Mouse (Mus musculus): ENCODE measurements around the gene Tmem98.

DNA sequence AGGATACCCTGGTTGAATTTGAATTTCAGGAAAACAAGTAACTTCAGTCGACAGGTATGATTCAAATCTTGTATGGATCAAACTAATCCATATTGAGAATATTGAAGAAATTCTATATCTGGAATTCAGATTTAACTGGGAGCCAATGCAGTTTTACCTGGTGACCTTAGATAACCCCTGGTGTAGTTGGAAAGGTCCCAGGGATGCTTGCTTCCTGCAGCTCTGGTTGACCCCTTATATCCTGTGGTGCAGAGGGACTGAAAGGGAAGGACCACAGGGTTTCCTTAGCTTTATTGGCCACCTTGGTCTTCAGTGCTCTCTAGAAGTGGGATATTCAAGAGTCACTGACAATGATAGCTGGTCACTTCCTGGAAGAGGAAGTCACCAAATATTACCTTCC lies 58.1 kb downstream of the Tmem98 start:
- TF ChIP-seq POLR2A (IDR thresholded peaks at IDR 0.05; ENCODE audit: low read depth, low read length) (no peak), CHD2 (IDR thresholded peaks at IDR 0.05; ENCODE audit: low read length) (no peak), CTCF (conservative IDR thresholded peaks at IDR 0.05 in 1 of 2, IDR thresholded peaks at IDR 0.05 in 1 of 2; ENCODE audit: low read depth in 2 of 2, low read length in 2 of 2) (no peak), JUN (IDR thresholded peaks at IDR 0.05; ENCODE audit: insufficient read depth, low read depth, low read length) (no peak), TBP (conservative IDR thresholded peaks at IDR 0.05; ENCODE audit: low read depth, low read length) (no peak), RCOR1 (conservative IDR thresholded peaks at IDR 0.05; ENCODE audit: low read depth, low read length) (no peak), KAT2A (IDR thresholded peaks at IDR 0.05; ENCODE audit: insufficient replicate concordance, low read length) (no peak), POLR2AphosphoS2 (IDR thresholded peaks at IDR 0.05; ENCODE audit: low read depth, low read length) (no peak), EP300 (IDR thresholded peaks at IDR 0.05; ENCODE audit: low read length) (no peak), HCFC1 (IDR thresholded peaks at IDR 0.05; ENCODE audit: low read depth, low read length) (no peak), TCF12 (IDR thresholded peaks at IDR 0.05; ENCODE audit: low read depth, low read length) (no peak), ZC3H11A (IDR thresholded peaks at IDR 0.05; ENCODE audit: low read depth, low read length) (no peak)
